Mouse (Mus musculus): ENCODE results near the gene Gm10272. TPM values are rescaled to one million over a fixed set of nuclear protein-coding genes. Genes with fewer than 3 reads are reported as not detected.

The Gm10272 gene
- polyA plus RNA-seq (2015; fragmentation: Nextera tagmentation; extraction: Ambion mirVana): not detected in 2 replicates

DNA sequence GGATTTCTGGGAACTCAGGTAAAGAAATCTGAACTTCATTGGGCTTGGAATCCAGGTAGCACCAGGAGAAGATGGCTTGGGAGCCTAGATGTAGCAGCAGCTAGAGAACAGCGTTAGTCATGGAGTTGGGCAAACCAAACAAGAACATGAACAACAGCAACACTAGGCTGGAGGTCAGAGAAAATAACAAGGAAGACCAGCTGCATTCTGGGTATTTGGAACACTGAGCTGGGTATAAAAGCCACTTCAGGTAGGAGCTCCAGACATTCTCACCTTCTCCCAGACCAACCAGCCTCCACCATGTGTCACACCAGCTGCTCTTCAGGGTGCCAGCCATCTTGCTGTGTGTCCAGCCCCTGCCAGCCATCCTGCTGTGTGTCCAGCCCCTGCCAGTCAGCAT lies at the start of gene Gm10272:
Gene Gm10272, plus strand, starts transcription at position 301 of the 400 bp plus-strand sequence.
- Histone ChIP-seq H3K9ac (no peak within 1 kb of the TSS), H3K36me3 (no peaks in the 10 kb centered on the region), H3K4me3 (no peak within 1 kb of the TSS), H3K4me2 (no peak within 1 kb of the TSS), H3K4me1 (no peaks in the 10 kb centered on the region), H3K27me3 (replicated peaks) (no peaks in the 10 kb centered on the region), H3K9me3 (0 out of 2 replicates have a peak, but pooled peaks cover 12% of the 10 kb centered on the region), H3K27ac (replicated peaks) (no peak within 1 kb of the TSS)
- 100% methylated on average over 1 of the region's 1 CpGs for whole genome bisulfite sequencing
- no peak for ATAC-seq (ENCODE audit: extremely low read depth, insufficient number of reproducible peaks, low FRiP score, low TSS enrichment)

- H3K4me1 ChIP-seq: no peaks in the 10 kb centered on the region
- H3K27ac ChIP-seq (replicated peaks): no peak overlapping the region
- no peak overlapping the region for H3K4me2 ChIP-seq
- H3K4me3 ChIP-seq: no peak overlapping the region
- ATAC-seq (ENCODE audit: extremely low read depth, insufficient number of reproducible peaks, low FRiP score, low TSS enrichment): no peak
- WGBS: 62% methylated on average over 15 of the region's 15 CpGs
- peaks cover 13% of the 10 kb centered on the region for H3K27me3 ChIP-seq (replicated peaks)
- H3K36me3 ChIP-seq: no peaks in the 10 kb centered on the region
- no peak overlapping the region for H3K9ac ChIP-seq
- peaks cover 11% of the 10 kb centered on the region; the same call in 1 of the 2 replicates for H3K9me3 ChIP-seq
Measured at GRCm38 (mm10) chr10:77658286-77658994, 48.0 kb upstream of the Gm10272 start.

- ATAC-seq (ENCODE audit: extremely low read depth, insufficient number of reproducible peaks, low FRiP score, low TSS enrichment): no peak
- peak overlapping the region; percentile 20 for H3K4me3 ChIP-seq
- peaks cover 38% of the 10 kb centered on the region for H3K27me3 ChIP-seq (replicated peaks)
- H3K27ac ChIP-seq (replicated peaks): no peak overlapping the region
- H3K4me1 ChIP-seq: no peaks in the 10 kb centered on the region
- peak overlapping the region; percentile 51 for H3K4me2 ChIP-seq
- peaks cover 7% of the 10 kb centered on the region; the same call in 1 of the 2 replicates for H3K9me3 ChIP-seq
- 32% methylated on average over 43 of the region's 43 CpGs for WGBS
- no peak overlapping the region for H3K9ac ChIP-seq
- H3K36me3 ChIP-seq: no peaks in the 10 kb centered on the region
Measured at GRCm38 (mm10) chr10:77663949-77664665, 42.3 kb upstream of the Gm10272 start.

- Histone ChIP-seq H3K4me2 (no peak overlapping the region), H3K27ac (replicated peaks) (no peak overlapping the region), H3K9me3 (no peaks in the 10 kb centered on the region), H3K27me3 (replicated peaks) (peaks cover 38% of the 10 kb centered on the region), H3K4me1 (no peaks in the 10 kb centered on the region), H3K9ac (no peak overlapping the region), H3K36me3 (no peaks in the 10 kb centered on the region), H3K4me3 (no peak overlapping the region)
- no peak for ATAC-seq (ENCODE audit: extremely low read depth, insufficient number of reproducible peaks, low FRiP score, low TSS enrichment)
- WGBS: 67% methylated on average over 8 of the region's 8 CpGs
Measured at GRCm38 (mm10) chr10:77666342-77666741, 40.1 kb upstream of the Gm10272 start.

DNA sequence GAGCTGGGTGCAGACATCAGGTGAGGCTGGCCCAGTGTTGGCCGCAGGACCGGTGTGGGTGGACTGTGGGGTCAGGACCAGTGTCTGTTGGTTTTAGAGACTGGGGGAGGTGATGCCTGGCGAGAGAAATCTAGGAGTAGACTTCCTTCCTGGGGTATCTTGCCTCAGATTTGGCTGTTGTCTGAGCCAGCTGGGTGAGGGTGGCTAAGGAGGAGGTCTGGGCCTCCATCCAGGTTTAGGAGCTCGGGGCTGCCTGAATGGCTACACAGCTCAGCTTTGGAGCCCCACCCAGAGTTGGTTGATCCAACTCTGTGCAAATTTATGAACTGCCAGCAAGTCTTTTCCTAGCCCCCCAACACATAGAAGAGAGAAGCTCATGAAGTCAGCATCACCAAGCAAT lies 39.0 kb upstream of the Gm10272 start:
- H3K27me3 ChIP-seq (replicated peaks): peaks cover 36% of the 10 kb centered on the region
- H3K4me2 ChIP-seq: no peak overlapping the region
- no peaks in the 10 kb centered on the region for H3K36me3 ChIP-seq
- ATAC-seq (ENCODE audit: extremely low read depth, insufficient number of reproducible peaks, low FRiP score, low TSS enrichment): no peak
- WGBS: 72% methylated on average over 4 of the region's 4 CpGs
- no peak overlapping the region for H3K9ac ChIP-seq
- no peaks in the 10 kb centered on the region for H3K4me1 ChIP-seq
- H3K27ac ChIP-seq (replicated peaks): no peak overlapping the region
- no peaks in the 10 kb centered on the region for H3K9me3 ChIP-seq
- no peak overlapping the region for H3K4me3 ChIP-seq

- Histone ChIP-seq H3K4me1 (no peaks in the 10 kb centered on the region), H3K4me2 (no peak overlapping the region), H3K9ac (no peak overlapping the region), H3K9me3 (no peaks in the 10 kb centered on the region), H3K36me3 (no peaks in the 10 kb centered on the region), H3K4me3 (no peak overlapping the region), H3K27me3 (replicated peaks) (peaks cover 32% of the 10 kb centered on the region), H3K27ac (replicated peaks) (no peak overlapping the region)
- no peak for ATAC-seq (ENCODE audit: extremely low read depth, insufficient number of reproducible peaks, low FRiP score, low TSS enrichment)
- 79% methylated on average over 4 of the region's 4 CpGs for WGBS
Measured at GRCm38 (mm10) chr10:77670710-77671109, 35.7 kb upstream of the Gm10272 start.

DNA sequence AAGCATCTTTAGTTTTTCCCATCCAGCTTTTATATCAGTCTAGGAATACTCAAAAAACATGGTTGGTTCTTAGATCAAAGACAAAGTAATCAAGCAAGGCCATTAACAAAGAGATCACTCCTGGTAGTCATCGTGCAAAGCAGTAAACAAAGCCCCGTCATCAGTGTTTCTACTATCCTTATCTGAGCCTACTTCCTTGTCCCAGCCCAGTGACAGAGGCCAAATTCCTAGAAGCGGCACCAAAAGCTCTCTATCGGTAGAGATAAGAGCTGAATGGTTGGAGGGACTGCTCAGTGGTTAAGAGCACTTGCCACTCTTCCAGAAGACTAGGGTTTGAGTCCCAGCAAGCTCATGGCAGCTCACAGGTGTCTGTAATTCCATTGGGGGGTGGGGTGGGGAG lies 34.9 kb upstream of the Gm10272 start:
- Histone ChIP-seq H3K36me3 (no peaks in the 10 kb centered on the region), H3K4me1 (no peaks in the 10 kb centered on the region), H3K4me3 (no peak overlapping the region), H3K27ac (replicated peaks) (no peak overlapping the region), H3K9ac (no peak overlapping the region), H3K9me3 (no peaks in the 10 kb centered on the region), H3K4me2 (no peak overlapping the region), H3K27me3 (replicated peaks) (peaks cover 36% of the 10 kb centered on the region)
- no peak for ATAC-seq (ENCODE audit: extremely low read depth, insufficient number of reproducible peaks, low FRiP score, low TSS enrichment)
- WGBS: 7% methylated on average over 4 of the region's 4 CpGs

DNA sequence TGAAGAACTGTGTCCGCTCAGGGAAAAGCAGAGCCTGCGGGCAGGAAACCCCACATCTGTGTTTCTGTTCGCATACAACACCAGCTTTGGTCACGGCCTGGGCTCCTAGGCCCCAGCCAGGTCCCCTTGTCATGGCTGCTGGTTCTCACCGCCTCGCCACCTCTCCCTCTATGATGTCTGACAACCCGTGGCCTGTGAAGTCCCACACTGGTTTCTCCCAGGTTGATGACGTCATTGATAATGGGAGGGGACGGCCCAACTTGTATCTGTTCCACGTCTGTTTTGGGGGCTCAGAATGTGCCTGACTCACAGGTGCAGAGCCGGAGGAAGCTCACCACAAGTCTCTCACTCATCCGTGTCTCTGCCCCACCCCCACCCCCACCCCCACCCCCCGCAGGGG lies 32.7 kb upstream of the Gm10272 start:
- ATAC-seq (ENCODE audit: extremely low read depth, insufficient number of reproducible peaks, low FRiP score, low TSS enrichment): no peak
- WGBS: 54% methylated on average over 13 of the region's 13 CpGs

GRCm38 (mm10) chr10:77677562-77677961 lies 28.9 kb upstream of the Gm10272 start:
- Histone ChIP-seq H3K4me2 (peak overlapping the region; percentile 67), H3K4me3 (peak overlapping the region; percentile 45), H3K27ac (replicated peaks) (no peak overlapping the region), H3K9me3 (no peaks in the 10 kb centered on the region), H3K27me3 (replicated peaks) (peaks cover 85% of the 10 kb centered on the region), H3K36me3 (no peaks in the 10 kb centered on the region), H3K4me1 (peaks cover 12% of the 10 kb centered on the region), H3K9ac (peak overlapping the region; percentile 3; the same call in 1 of the 2 replicates)
- WGBS: under 1% methylated on average over 35 of the region's 35 CpGs
- ATAC-seq (ENCODE audit: extremely low read depth, insufficient number of reproducible peaks, low FRiP score, low TSS enrichment): no peak

More for the DNA sequence above, 32.7 kb upstream of the Gm10272 start:
- no peak overlapping the region for H3K4me3 ChIP-seq
- no peaks in the 10 kb centered on the region for H3K9me3 ChIP-seq
- H3K4me1 ChIP-seq: peaks cover 12% of the 10 kb centered on the region
- no peaks in the 10 kb centered on the region for H3K36me3 ChIP-seq
- peaks cover 52% of the 10 kb centered on the region for H3K27me3 ChIP-seq (replicated peaks)
- H3K4me2 ChIP-seq: no peak overlapping the region
- no peak overlapping the region for H3K27ac ChIP-seq (replicated peaks)
- no peak overlapping the region for H3K9ac ChIP-seq

DNA sequence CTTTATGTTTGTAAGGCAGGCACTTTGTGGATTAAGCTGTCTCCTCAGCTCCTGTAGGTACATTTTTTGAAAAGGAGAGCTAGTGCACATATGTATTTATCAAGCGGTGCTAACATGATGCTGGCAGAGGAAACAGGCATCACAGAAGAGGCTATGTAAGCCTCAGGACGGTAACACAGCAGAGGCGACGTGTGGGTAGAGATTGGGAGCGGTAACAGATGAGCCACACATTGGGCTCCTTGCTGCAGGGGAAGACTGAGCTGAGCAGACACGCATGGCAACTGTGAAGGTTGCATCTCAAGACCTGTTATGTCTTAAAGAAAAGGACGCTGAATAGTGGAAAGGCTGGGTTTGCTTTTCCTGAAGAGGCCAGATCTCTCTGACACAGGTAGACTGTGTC lies 23.4 kb upstream of the Gm10272 start:
- no peak overlapping the region for H3K9ac ChIP-seq
- no peaks in the 10 kb centered on the region for H3K36me3 ChIP-seq
- no peak for ATAC-seq (ENCODE audit: extremely low read depth, insufficient number of reproducible peaks, low FRiP score, low TSS enrichment)
- H3K4me2 ChIP-seq: no peak overlapping the region
- no peak overlapping the region for H3K4me3 ChIP-seq
- peaks cover 13% of the 10 kb centered on the region for H3K4me1 ChIP-seq
- H3K27me3 ChIP-seq (replicated peaks): peaks cover 95% of the 10 kb centered on the region
- 66% methylated on average over 7 of the region's 7 CpGs for WGBS
- H3K9me3 ChIP-seq: no peaks in the 10 kb centered on the region
- H3K27ac ChIP-seq (replicated peaks): no peak overlapping the region

DNA sequence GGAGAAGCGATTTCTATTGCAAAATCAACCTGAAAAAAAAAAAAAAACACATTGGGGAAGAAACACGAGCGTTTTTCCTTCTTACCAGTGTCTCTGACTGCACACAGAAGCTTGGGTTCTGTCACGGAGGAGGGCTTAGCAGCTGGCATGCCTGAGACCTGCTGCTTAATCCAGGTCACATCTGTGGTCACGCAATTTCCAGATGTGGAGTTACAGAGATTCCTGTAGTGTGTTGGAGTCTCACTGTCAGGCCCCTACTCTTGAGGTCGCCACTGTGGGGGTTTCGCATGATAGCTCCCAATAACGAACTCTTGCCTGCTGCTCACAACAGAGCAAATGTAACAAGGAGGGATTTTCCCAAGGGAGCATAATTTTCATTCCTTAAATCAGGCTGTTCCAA lies 22.2 kb upstream of the Gm10272 start:
- peaks cover 11% of the 10 kb centered on the region for H3K4me1 ChIP-seq
- no peak overlapping the region for H3K4me2 ChIP-seq
- H3K9ac ChIP-seq: no peak overlapping the region
- H3K36me3 ChIP-seq: no peaks in the 10 kb centered on the region
- ATAC-seq (ENCODE audit: extremely low read depth, insufficient number of reproducible peaks, low FRiP score, low TSS enrichment): no peak
- H3K9me3 ChIP-seq: no peaks in the 10 kb centered on the region
- H3K27ac ChIP-seq (replicated peaks): no peak overlapping the region
- H3K4me3 ChIP-seq: no peak overlapping the region
- WGBS: 36% methylated on average over 8 of the region's 8 CpGs
- peaks cover 95% of the 10 kb centered on the region for H3K27me3 ChIP-seq (replicated peaks)
